Mouse (Mus musculus) kidney, adult 8-10 months (tissue): Measurements from ENCODE around the gene Cdk5rap3.

Source experiments
- DNase-seq, 2 experiments: peaks; one replicate each; pipeline ENCODE4 v3.0.0; 2022

Cdk5rap3 gene

GRCm38 (mm10) chr11:96916044-96916884 lies at the start of gene Cdk5rap3:
Gene Cdk5rap3, minus strand, starts transcription at chr11:96916496.
- peak; percentile 99 to 100 for DNase-seq

- DNase-seq = peak; percentile 94 to 97
Observed at GRCm38 (mm10) chr11:96963580-96963979, 47.3 kb upstream of the Cdk5rap3 start.

- no peak for DNase-seq
Observed at GRCm38 (mm10) chr11:96957061-96957805, 40.9 kb upstream of the Cdk5rap3 start.

DNA sequence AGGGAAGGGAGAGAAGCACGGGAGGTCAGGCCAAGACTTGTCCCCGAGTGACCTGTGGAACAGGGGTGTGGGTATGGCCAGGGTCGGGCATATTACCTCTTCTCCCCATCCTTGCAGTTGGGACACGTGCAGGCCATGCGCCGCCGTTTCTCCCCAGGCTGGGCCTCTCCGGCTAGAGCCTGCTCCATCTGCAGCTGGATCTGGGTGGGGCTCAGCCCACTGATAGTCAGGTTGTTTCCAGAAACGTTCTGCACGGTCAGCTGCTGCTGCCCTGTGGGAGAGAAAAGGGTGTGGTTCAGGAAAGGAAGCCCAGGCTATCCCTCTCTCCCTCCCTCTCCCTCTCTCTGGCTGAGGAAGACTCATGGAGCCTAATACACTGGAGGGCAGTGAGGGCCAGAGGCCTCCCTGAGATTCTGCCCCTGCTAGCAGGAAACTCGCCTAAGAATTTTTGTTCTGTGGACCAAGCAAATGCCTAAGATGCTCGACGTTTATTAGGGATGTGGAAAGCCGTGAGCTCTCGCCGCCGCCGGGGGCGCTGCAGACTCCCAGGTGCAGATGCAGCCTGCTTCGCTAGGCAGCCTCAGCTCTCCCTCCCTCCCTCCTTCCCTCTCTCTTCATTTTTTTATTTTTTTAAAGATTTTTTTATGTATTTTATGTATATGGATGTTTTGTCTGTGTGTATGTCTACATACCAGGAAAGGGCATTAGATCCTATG lies 39.9 kb upstream of the Cdk5rap3 start:
- DNase-seq = no peak

DNA sequence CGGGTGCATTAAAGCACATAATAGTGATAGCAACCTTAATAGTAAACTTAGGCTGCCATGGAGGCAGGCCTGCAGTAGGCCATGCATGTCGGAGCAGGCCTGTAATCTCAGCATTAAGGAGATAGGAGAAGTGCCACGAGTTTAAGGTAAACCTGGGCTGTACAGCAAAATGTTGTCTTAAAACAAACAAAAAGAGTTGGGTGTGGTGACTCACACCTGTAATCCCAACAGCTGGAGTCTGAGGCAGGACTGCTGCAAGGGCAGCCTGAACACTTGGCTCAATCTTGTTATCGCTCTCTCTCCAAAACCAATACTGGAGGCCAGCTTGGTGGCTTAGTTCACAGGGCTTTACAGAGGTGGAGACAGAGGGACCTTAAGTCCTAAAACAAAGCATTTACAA lies 38.8 kb upstream of the Cdk5rap3 start:
- no peak for DNase-seq

DNA sequence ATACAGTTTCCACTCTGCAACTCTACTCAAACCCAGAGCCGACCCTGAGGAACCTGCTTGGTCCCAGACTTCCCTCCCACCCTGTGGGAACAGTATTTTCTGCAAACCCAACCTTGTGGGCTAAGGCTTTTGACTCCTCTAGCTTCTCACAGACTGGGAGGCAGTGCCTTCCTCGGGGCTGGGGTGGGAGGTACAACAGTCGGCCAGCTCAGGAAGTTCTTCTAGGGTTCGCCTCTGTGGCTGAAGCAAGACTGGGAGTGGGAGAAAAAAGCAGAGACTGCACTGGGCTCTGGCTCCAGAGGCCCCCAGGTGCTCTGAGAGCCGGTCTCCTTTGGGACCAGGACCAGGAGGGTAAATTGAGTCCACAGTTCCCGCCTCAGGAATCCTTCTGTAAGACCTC lies 36.6 kb upstream of the Cdk5rap3 start:
- no peak for DNase-seq

- no peak for DNase-seq
Observed at GRCm38 (mm10) chr11:96952426-96952825, 36.1 kb upstream of the Cdk5rap3 start.

GRCm38 (mm10) chr11:96950767-96951166 lies 34.5 kb upstream of the Cdk5rap3 start:
- no peak for DNase-seq

- DNase-seq = no peak
Observed at GRCm38 (mm10) chr11:96947849-96948248, 31.6 kb upstream of the Cdk5rap3 start.

- no peak for DNase-seq
Observed at GRCm38 (mm10) chr11:96946498-96946897, 30.2 kb upstream of the Cdk5rap3 start.

GRCm38 (mm10) chr11:96944844-96945580 lies 28.7 kb upstream of the Cdk5rap3 start:
- DNase-seq = no peak

GRCm38 (mm10) chr11:96943746-96944304 lies 27.5 kb upstream of the Cdk5rap3 start, which contains the start of gene Pnpo:
Gene Pnpo, minus strand, starts transcription at chr11:96943986.
- DNase-seq = peak; percentile 96 to 98

- no peak for DNase-seq
Observed at GRCm38 (mm10) chr11:96941989-96942590, 25.8 kb upstream of the Cdk5rap3 start.

DNA sequence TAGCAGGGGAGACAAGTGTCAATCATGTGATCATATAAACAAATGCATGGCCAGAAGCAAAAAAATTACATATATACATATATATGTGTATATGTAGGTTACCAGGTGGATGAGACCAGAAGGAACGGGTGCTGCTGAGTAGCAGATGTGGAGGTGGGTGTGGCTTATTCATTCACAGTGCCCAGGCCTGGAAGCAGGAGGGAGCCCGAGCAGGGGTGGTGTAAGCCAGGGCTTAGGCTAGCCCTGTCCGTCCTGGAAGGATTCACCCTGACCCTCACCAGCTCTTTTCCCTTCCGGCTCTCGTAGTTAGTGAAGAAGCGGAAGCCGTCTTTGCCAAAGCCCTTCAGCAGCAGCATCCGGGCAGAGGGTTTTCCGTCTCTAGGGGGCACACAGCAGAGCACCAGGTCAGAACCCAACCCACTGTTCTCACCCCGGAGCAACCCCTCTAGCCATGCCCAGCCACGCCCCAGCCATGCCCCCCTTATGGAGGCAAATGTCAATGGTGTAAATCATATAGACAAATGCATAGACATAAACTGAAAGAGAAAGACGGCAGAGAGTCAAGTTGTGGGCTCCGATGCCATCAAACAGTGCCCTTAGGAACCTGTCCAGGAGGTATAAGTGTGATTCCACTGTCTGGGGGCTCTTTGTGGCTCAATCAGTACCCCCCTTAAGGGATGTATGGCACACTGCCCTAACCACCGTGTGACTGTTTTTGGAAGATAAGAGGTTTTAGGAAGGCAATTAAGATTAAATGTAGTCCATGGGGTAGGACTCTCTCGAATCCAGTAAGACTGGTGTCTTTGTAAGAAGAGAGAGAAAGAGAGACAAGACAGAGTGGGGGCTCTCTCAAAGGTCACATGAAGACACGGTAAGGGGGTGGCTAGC lies 24.5 kb upstream of the Cdk5rap3 start:
- no peak for DNase-seq

DNA sequence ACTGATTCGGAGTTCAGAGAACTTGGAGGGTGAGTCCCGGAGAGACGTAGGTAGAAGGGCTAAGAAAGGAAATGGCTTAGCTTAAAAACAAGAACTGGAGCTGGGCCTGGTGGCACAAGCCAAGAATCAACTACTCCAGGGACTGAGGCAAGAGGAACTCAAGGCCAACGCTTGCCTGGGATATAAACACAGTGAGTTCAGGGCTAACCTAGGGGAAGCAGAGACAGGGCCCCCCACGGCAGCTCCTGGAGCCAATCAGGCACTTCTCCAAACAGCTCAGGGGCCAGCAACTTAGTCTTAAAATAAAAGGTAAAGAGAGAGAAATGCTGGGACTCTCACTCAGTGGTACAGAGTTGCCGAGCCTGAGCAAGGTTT lies 22.1 kb upstream of the Cdk5rap3 start:
- no peak for DNase-seq

DNA sequence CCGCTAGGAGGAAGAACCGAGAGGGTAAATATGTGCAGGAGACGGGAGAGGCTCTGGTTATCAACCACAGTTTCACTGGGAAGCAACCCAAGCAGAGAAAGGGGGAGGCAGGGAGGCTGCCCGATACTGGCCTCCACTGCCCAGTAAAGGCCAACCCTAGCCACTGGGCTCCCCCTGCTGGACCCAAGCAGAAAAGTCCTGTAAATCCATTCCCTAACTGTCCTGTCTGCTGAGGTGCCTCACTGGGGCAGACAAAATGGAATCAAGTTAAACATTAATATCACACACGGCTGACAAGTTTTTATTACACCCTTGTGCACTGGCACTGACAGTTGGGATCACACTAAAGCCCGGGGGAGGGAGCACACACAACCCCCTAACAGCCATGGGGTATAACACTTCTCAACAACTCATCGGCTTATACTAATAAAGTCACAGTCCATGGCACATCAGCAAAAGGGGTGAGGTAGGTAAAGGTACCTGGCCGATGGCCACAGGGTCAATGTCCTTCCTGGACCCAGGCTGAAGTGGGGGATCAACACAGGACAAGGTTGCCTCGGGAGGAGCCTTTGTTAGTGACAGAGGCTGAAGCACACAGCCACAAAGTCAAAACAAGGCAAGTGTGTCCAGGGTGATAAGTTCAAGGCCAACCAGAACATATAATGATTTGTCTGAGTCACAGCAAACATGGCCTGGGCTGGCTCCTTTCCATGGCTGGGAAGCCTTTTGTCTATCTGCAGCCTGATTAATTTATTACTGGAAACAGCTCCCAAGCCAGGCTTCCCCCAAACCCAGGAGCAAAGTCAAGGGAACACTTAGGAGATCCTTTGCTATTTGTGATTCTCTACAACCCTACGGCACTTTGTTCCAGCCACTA lies 21.5 kb upstream of the Cdk5rap3 start:
- peak; percentile 89 to 93 for DNase-seq

DNA sequence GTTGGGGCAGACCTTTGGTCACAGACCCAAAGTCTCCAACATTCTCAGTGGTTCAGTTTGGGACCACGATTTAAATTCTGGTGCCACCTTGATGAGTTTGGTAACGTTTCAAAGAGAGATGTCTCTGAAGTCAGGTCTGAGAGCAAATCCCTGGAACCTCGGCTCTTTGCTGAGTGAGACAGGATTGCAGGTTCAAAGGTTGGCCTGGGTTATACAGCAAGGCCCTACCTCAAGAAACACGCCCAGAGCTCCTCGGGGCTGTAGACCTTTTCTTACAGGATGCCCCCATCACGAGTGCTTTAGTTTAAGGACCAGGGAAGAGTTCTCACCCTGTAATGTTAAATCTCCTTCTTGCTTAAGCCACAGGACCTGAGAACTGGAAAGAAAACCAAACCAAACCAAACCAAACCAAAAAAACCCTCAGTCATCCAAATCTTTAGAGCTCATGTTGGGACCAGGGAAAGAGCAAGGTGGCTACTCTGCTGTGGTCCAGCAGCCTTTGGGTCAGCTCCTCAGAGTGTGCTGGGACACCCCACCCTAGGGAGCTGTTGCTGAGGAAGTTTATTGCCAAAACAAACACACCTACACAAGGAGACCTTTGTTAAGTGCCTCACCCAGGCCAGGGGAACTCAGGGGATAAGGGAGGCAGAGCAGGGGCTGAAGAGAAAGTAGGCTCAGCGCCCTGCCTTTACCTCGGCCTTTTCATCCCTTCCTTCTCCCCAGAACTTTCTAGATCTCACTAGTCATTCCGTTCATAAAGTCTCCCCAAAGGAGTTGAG lies 19.8 kb upstream of the Cdk5rap3 start:
- no peak for DNase-seq

DNA sequence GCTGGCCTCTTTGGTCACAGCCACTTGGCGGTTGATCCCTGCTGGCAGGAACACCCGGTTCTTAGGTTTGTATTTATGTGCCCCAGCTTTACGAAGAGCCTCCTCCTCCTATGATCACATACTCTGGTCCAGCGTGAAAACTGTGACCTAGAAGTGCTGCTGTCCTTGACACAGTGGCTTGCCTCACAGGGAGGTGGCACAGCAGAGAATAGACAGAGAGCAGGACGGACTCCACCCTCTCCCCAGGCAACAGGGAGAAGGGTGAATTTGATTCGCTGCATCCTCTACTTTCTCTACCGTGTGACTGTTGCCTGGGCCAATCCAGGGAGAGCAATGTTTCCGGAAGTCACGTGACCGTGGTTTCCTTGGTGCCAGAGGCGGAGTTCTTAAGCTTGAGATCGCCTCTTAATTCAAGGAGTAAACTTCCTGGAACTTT lies 18.6 kb upstream of the Cdk5rap3 start:
- peak; percentile 96 to 97 for DNase-seq
